Mouse (Mus musculus): ENCODE measurements at regions not wholly inside any gene's neighbourhood (a gene's known extent, or its start where the extent isn't known, plus 50 kb on each side); places are given as distances from the start of the nearest gene placed in this dataset.

GRCm38 (mm10) chr3:42286471-42286870 is 544.1 kb downstream of the D3Ertd751e start:
- no peaks in the 10 kb centered on the region for H3K4me1 ChIP-seq (ENCODE audit: control insufficient read depth, insufficient read depth, low read length)
- no peak overlapping the region for H3K4me2 ChIP-seq (ENCODE audit: low read length)
- DNase-seq (ENCODE audit: low spot score), result no peak
- no peak overlapping the region for H3K27ac ChIP-seq (ENCODE audit: low read depth, low read length)
- no peak overlapping the region for H3K9ac ChIP-seq (ENCODE audit: low read length)
- H3K36me3 ChIP-seq (ENCODE audit: control insufficient read depth, insufficient read depth, low read length), result no peaks in the 10 kb centered on the region
- no peak overlapping the region for H3K4me3 ChIP-seq (ENCODE audit: low read depth, low read length)
- 91% methylated on average over 4 of the region's 4 CpGs for WGBS
- ATAC-seq, result no peak
- H3K9me3 ChIP-seq (replicated peaks; ENCODE audit: control insufficient read depth, low read length), result no peaks in the 10 kb centered on the region
- H3K27me3 ChIP-seq (replicated peaks; ENCODE audit: control insufficient read depth, insufficient read depth, low read length), result no peaks in the 10 kb centered on the region

- 84% methylated on average over 1 of the region's 1 CpGs for WGBS
- DNase-seq (ENCODE audit: low spot score), result peak; percentile 12
- ATAC-seq, result no peak
Observed at GRCm38 (mm10) chr3:42312424-42312823, 570.0 kb downstream of the D3Ertd751e start.

GRCm38 (mm10) chr3:42327708-42328107 is 585.3 kb downstream of the D3Ertd751e start:
- H3K4me2 ChIP-seq (ENCODE audit: low read length), result no peak overlapping the region
- no peaks in the 10 kb centered on the region for H3K9me3 ChIP-seq (replicated peaks; ENCODE audit: control insufficient read depth, low read length)
- no peaks in the 10 kb centered on the region for H3K27me3 ChIP-seq (replicated peaks; ENCODE audit: control insufficient read depth, insufficient read depth, low read length)
- no peaks in the 10 kb centered on the region for H3K4me1 ChIP-seq (ENCODE audit: control insufficient read depth, insufficient read depth, low read length)
- H3K9ac ChIP-seq (ENCODE audit: low read length), result no peak overlapping the region
- WGBS, result 6% methylated on average over 2 of the region's 2 CpGs
- H3K27ac ChIP-seq (ENCODE audit: low read depth, low read length), result no peak overlapping the region
- H3K36me3 ChIP-seq (ENCODE audit: control insufficient read depth, insufficient read depth, low read length), result no peaks in the 10 kb centered on the region
- H3K4me3 ChIP-seq (ENCODE audit: low read depth, low read length), result no peak overlapping the region
- ATAC-seq, result no peak
- DNase-seq (ENCODE audit: low spot score), result peak; percentile 20

More at GRCm38 (mm10) chr3:42312424-42312823, 570.0 kb downstream of the D3Ertd751e start:
- Histone ChIP-seq H3K9me3 (replicated peaks; ENCODE audit: control insufficient read depth, low read length) (no peaks in the 10 kb centered on the region), H3K27me3 (replicated peaks; ENCODE audit: control insufficient read depth, insufficient read depth, low read length) (no peaks in the 10 kb centered on the region), H3K4me2 (ENCODE audit: low read length) (no peak overlapping the region), H3K36me3 (ENCODE audit: control insufficient read depth, insufficient read depth, low read length) (no peaks in the 10 kb centered on the region), H3K27ac (ENCODE audit: low read depth, low read length) (no peak overlapping the region), H3K4me1 (ENCODE audit: control insufficient read depth, insufficient read depth, low read length) (no peaks in the 10 kb centered on the region), H3K4me3 (ENCODE audit: low read depth, low read length) (no peak overlapping the region), H3K9ac (ENCODE audit: low read length) (no peak overlapping the region)

- H3K36me3 ChIP-seq (ENCODE audit: control insufficient read depth, insufficient read depth, low read length), result no peaks in the 10 kb centered on the region
- no peak overlapping the region for H3K27ac ChIP-seq (ENCODE audit: low read depth, low read length)
- 73% methylated on average over 2 of the region's 2 CpGs for WGBS
- H3K4me3 ChIP-seq (ENCODE audit: low read depth, low read length), result no peak overlapping the region
- no peaks in the 10 kb centered on the region for H3K27me3 ChIP-seq (replicated peaks; ENCODE audit: control insufficient read depth, insufficient read depth, low read length)
- DNase-seq (ENCODE audit: low spot score), result no peak
- no peak overlapping the region for H3K4me2 ChIP-seq (ENCODE audit: low read length)
- no peaks in the 10 kb centered on the region for H3K4me1 ChIP-seq (ENCODE audit: control insufficient read depth, insufficient read depth, low read length)
- no peaks in the 10 kb centered on the region for H3K9me3 ChIP-seq (replicated peaks; ENCODE audit: control insufficient read depth, low read length)
- ATAC-seq, result no peak
- no peak overlapping the region for H3K9ac ChIP-seq (ENCODE audit: low read length)
Observed at GRCm38 (mm10) chr3:42342806-42343205, 600.4 kb downstream of the D3Ertd751e start.

GRCm38 (mm10) chr3:42376785-42377184 is 634.4 kb downstream of the D3Ertd751e start:
- Histone ChIP-seq H3K9ac (ENCODE audit: low read length) (no peak overlapping the region), H3K4me1 (ENCODE audit: control insufficient read depth, insufficient read depth, low read length) (no peaks in the 10 kb centered on the region), H3K27me3 (replicated peaks; ENCODE audit: control insufficient read depth, insufficient read depth, low read length) (no peaks in the 10 kb centered on the region), H3K4me3 (ENCODE audit: low read depth, low read length) (no peak overlapping the region), H3K27ac (ENCODE audit: low read depth, low read length) (no peak overlapping the region), H3K36me3 (ENCODE audit: control insufficient read depth, insufficient read depth, low read length) (no peaks in the 10 kb centered on the region), H3K4me2 (ENCODE audit: low read length) (no peak overlapping the region), H3K9me3 (replicated peaks; ENCODE audit: control insufficient read depth, low read length) (no peaks in the 10 kb centered on the region)
- ATAC-seq (no peak), DNase-seq (ENCODE audit: low spot score) (no peak)
- WGBS, result 21% methylated on average over 1 of the region's 1 CpGs

- DNase-seq (ENCODE audit: low spot score) (no peak), ATAC-seq (no peak)
- Histone ChIP-seq H3K4me3 (ENCODE audit: low read depth, low read length) (no peak overlapping the region), H3K27ac (ENCODE audit: low read depth, low read length) (no peak overlapping the region), H3K4me2 (ENCODE audit: low read length) (no peak overlapping the region), H3K36me3 (ENCODE audit: control insufficient read depth, insufficient read depth, low read length) (no peaks in the 10 kb centered on the region), H3K4me1 (ENCODE audit: control insufficient read depth, insufficient read depth, low read length) (no peaks in the 10 kb centered on the region), H3K27me3 (replicated peaks; ENCODE audit: control insufficient read depth, insufficient read depth, low read length) (no peaks in the 10 kb centered on the region), H3K9me3 (replicated peaks; ENCODE audit: control insufficient read depth, low read length) (no peaks in the 10 kb centered on the region), H3K9ac (ENCODE audit: low read length) (no peak overlapping the region)
- 82% methylated on average over 5 of the region's 5 CpGs for WGBS
Observed at GRCm38 (mm10) chr3:42382151-42382550, 639.7 kb downstream of the D3Ertd751e start.

GRCm38 (mm10) chr3:42402716-42403115 is 660.3 kb downstream of the D3Ertd751e start:
- H3K4me1 ChIP-seq (ENCODE audit: control insufficient read depth, insufficient read depth, low read length), result no peaks in the 10 kb centered on the region
- DNase-seq (ENCODE audit: low spot score), result no peak
- H3K9ac ChIP-seq (ENCODE audit: low read length), result no peak overlapping the region
- H3K27ac ChIP-seq (ENCODE audit: low read depth, low read length), result no peak overlapping the region
- no peaks in the 10 kb centered on the region for H3K27me3 ChIP-seq (replicated peaks; ENCODE audit: control insufficient read depth, insufficient read depth, low read length)
- H3K4me3 ChIP-seq (ENCODE audit: low read depth, low read length), result no peak overlapping the region
- ATAC-seq, result no peak
- H3K36me3 ChIP-seq (ENCODE audit: control insufficient read depth, insufficient read depth, low read length), result no peaks in the 10 kb centered on the region
- H3K9me3 ChIP-seq (replicated peaks; ENCODE audit: control insufficient read depth, low read length), result no peaks in the 10 kb centered on the region
- H3K4me2 ChIP-seq (ENCODE audit: low read length), result no peak overlapping the region

- WGBS, result 79% methylated on average over 2 of the region's 2 CpGs
- peak; percentile 64 for DNase-seq (ENCODE audit: low spot score)
- H3K4me1 ChIP-seq (ENCODE audit: control insufficient read depth, insufficient read depth, low read length), result no peaks in the 10 kb centered on the region
- ATAC-seq, result peak; percentile 57; the same call in 1 of the 2 replicates
- no peaks in the 10 kb centered on the region for H3K9me3 ChIP-seq (replicated peaks; ENCODE audit: control insufficient read depth, low read length)
- no peak overlapping the region for H3K4me3 ChIP-seq (ENCODE audit: low read depth, low read length)
- no peak overlapping the region for H3K9ac ChIP-seq (ENCODE audit: low read length)
- no peaks in the 10 kb centered on the region for H3K36me3 ChIP-seq (ENCODE audit: control insufficient read depth, insufficient read depth, low read length)
- H3K27ac ChIP-seq (ENCODE audit: low read depth, low read length), result no peak overlapping the region
- no peaks in the 10 kb centered on the region for H3K27me3 ChIP-seq (replicated peaks; ENCODE audit: control insufficient read depth, insufficient read depth, low read length)
- no peak overlapping the region for H3K4me2 ChIP-seq (ENCODE audit: low read length)
Observed at GRCm38 (mm10) chr3:42408958-42409633, 666.7 kb downstream of the D3Ertd751e start.

- WGBS, result 85% methylated on average over 9 of the region's 9 CpGs
- no peak overlapping the region for H3K27ac ChIP-seq (ENCODE audit: low read depth, low read length)
- no peaks in the 10 kb centered on the region for H3K9me3 ChIP-seq (replicated peaks; ENCODE audit: control insufficient read depth, low read length)
- no peak overlapping the region for H3K4me2 ChIP-seq (ENCODE audit: low read length)
- DNase-seq (ENCODE audit: low spot score) (no peak), ATAC-seq (no peak)
- no peak overlapping the region for H3K9ac ChIP-seq (ENCODE audit: low read length)
- no peaks in the 10 kb centered on the region for H3K27me3 ChIP-seq (replicated peaks; ENCODE audit: control insufficient read depth, insufficient read depth, low read length)
- no peaks in the 10 kb centered on the region for H3K4me1 ChIP-seq (ENCODE audit: control insufficient read depth, insufficient read depth, low read length)
- H3K36me3 ChIP-seq (ENCODE audit: control insufficient read depth, insufficient read depth, low read length), result no peaks in the 10 kb centered on the region
- H3K4me3 ChIP-seq (ENCODE audit: low read depth, low read length), result no peak overlapping the region
Observed at GRCm38 (mm10) chr3:42427363-42427762, 685.0 kb downstream of the D3Ertd751e start.

Data from forebrain, embryonic 14.5 days (tissue).